Mouse (Mus musculus) embryonic fibroblast, embryonic 13.5 days (primary cell): ENCODE measurements around the gene Gtpbp2.

Experiments used
- CTCF ChIP-seq: IDR thresholded peaks from 2 replicates; pipeline ENCODE4 v1.5.1; 2011; ENCODE audit warnings: mild to moderate bottlenecking, control low read depth, low read length, moderate library complexity, borderline replicate concordance; ENCODE audit not compliant: insufficient read depth
- POLR2A ChIP-seq: IDR thresholded peaks from 2 replicates; pipeline ENCODE4 v1.6.1; 2011; ENCODE audit warnings: low read depth, mild to moderate bottlenecking, control low read depth, low read length, moderate library complexity

DNA sequence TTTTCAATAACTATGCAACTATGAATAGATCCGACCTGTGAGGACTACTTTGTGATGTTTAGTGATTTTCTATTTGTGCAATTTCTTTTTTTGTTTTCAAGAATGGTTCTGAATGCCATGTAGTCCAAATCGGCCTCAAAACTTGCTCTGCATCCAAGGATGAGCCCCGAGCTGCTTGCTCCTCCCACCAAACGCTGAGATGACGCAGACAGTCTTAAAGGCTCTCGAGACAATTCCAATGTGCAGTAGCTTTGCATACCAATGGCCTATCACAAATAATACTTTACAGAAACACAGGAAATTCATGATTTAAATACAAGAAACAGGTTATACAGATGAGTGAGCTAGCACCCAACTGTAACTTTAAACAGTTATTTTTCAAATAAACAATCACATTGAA lies 40.3 kb downstream of the Gtpbp2 start:
- TF ChIP-seq CTCF (no peak), POLR2A (no peak)
